Mouse (Mus musculus) embryo, embryonic 9.5 days (tissue): ENCODE data around the gene Epyc.
"Not testable (repeated sequence)": the region's sequence is repeated elsewhere in the genome, so short reads cannot be mapped to it uniquely, and the experiment has no call there.

Experiments
- DNase-seq: peaks from one replicate; pipeline ENCODE4 v3.0.0-alpha.2; 2017; ENCODE audit errors: extremely low spot score

The Epyc gene

DNA sequence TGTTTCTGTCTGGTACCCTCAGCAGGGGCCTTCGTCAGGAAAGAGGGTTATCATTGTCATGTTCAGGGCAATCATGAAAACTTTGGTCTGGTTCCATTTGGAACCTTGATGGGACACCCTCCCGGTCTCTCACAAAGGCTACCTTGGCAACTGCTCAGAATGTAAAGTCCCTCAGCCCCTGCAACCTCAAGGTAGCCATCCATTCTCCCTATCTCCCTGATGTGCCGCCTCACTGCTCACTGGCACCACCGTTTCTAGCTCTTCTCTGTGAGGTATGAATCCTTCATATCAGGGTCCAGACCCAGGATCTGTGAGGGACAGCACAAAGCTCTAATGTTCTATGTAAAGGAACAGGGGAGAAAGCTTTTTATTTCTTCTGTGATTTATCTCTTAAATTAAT is 70.7 kb downstream of the Epyc start:
- DNase-seq, result no peak

DNA sequence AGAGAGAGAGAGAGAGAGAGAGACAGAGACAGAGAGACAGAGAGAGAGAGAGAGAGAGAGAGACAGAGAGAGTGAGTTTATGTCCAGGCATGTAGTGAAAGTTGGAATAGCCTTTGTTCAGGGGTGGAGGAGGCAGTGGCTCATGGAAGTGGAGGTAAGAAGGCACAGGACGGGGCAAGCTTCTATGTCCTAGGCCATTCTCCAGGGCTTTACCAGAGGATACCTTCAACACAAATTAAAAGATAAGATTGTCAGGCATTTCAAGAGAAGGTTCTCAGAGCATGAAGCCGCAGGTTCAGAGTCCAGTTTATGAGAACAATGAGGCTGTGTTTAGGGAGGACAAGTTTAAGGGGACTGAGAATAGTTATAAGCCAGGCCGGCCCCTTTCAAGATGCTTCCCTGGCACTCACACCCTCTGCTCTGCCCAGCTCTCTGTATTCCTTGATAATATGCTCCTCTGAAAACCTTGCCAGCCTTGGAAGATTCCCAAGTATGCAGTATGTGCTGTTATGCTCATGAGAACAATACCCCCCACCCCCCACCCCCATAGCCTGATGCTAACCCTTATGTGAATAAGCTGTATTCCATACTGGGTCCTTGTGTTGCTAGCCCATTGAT is 71.5 kb downstream of the Epyc start:
- DNase-seq, result no peak

- DNase-seq, result no peak
Observed at GRCm38 (mm10) chr10:97717233-97717632, 73.4 kb downstream of the Epyc start.

GRCm38 (mm10) chr10:97718021-97718420 is 74.2 kb downstream of the Epyc start:
- DNase-seq, result no peak

GRCm38 (mm10) chr10:97720625-97721024 is 76.8 kb downstream of the Epyc start:
- DNase-seq, result no peak

- no peak for DNase-seq
Observed at GRCm38 (mm10) chr10:97722709-97723108, 78.8 kb downstream of the Epyc start.

GRCm38 (mm10) chr10:97725929-97726328 is 82.1 kb downstream of the Epyc start:
- no peak for DNase-seq

DNA sequence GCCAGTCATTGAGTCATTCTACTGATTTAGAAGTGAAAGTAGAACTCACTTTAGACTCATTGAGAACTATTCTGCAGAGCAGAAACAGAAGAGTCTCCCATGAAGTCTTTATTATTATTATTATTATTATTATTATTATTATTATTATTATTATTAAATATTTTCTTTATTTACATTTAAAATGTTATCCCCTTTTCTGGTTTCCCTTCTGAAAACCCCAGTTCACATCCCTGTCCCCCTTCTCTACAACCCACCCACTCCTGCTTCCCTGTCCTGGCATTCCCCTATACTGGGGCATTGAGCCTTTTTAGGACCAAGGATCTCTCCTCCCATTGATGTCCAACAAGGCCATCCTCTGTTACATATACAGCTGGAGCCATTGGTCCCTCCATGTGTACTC is 82.8 kb downstream of the Epyc start, which contains the start of gene C030005K15Rik:
TSS of gene C030005K15Rik (minus strand) at position 101 of the 400 bp plus-strand sequence.
- not testable (repeated sequence) for DNase-seq
